Mouse (Mus musculus): Measurements from ENCODE around the gene Speg. TPM values are rescaled to one million over a fixed set of nuclear protein-coding genes. Genes with fewer than 3 reads are reported as not detected.

Gene Speg
- total RNA-seq, 4 experiments from 2014 or later = 177 to 190 (median 187) TPM

DNA sequence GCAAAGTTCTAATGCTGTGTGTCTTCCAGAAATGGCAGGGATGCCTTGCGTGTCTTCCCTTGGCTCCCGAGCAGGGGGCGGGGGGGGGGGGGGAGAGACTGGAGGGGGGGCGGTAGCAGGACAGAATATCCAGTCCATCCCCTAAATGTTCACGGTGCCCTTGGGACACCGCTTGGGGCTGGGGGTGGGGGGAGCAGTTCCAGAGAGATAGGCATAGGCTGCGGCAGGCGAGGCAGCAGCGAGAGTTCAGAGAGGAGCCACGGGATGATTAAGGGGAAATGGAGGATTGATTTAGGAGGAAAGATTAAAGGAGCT lies 82.6 kb downstream of the Speg start:
- DNase-seq (ENCODE audit: low spot score in 2 of 2) = no peak

DNA sequence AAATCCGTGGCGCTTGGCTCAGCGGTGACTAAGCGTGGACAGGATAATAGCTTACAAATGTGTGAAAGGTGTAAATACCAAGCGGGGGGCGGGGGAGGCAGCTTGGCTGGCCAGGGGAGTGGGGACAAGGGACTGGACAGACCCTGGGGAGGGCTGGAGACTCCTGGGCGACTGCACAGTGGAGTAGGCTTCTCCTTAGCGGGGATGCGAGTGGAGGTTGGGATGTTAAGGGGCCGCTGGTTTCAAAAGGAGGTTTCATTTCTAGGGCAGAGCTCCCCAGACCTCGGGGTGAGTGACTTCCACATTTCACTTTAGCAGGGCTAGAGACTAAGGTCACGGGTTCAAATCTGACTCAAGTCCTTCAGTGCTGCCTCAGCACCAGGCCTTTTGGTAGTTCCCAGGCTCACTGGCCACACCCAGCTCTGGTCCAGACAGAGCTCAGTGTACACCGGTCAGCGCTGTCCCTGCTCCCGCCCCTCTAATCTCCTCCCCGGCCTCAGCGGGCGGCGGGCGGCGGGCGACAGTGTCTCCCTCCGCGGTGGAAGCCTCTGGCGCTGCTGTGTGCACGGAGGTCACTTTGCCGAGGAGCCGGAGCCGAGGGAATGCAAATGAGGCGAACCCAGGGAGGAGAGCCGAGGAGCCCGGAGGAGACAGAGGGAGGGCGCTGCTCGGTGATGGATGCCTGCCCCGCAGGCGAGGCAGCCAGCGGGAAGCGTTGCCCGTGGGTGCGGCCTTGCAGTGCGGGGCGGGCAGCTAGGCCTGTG lies 83.1 kb downstream of the Speg start:
- no peak for DNase-seq (ENCODE audit: low spot score in 2 of 2)

DNA sequence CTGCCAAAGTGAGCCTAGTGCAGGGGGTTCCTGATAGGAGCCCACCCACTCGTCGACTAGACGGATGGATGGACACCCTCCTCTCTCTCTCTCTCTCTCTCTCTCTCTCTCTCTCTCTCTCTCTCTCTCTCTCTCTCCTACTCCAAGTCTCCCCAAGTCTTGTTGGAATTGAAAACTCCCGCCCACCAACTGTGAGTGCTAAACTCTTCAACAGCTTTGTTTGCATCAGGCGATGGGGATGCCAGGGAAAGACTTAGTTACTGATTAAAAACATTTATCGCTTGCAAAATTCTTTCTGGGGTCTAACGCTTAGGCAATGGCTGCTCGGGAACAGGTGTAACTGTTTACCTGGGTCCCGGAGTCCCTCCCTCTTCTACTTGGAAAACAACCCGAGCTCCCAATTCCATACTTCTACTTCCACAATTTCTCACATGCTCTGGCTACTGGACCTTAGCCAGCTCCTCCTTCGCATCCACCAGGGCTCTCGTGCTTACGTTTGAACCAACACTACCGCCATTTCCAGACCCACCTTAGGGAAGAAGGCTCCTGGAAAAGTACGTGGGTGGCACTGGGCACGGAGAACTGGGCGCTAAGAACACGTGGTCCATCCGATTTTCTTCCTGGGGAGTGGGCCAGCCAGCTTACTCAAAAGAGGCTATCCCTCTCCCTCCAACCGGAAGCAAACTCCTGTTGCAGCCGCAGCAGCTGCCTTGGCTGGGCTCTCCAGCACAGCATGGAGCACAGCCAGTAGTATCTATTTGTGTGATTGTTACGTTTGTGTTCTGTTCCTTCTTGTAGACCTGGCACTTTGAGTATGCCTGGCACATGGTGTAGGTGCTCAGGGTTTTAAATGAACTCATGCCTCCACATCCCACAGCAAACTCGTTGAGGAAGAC lies 83.9 kb downstream of the Speg start:
- peak in 1 of 2 experiments; percentile 71 for DNase-seq (ENCODE audit: low spot score in 2 of 2)

DNA sequence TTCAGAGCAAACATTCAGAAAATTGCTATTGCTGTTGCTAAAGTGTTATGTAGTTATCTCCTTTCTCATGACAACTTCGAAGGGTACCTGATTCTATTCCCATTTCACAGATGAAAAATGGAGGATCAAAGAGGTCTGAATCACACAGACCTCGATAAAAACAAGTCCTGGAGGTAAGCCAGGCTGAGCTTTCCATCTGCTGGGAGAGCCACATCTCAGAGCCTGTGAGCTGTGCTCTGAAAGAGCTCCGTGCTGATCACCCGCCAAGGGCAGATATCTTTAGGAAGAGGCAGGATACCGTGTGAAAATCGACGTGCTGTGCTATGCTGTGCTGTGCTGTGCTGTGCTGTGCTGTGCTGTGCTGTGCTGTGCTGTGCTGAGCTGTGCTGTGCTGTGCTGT lies 85.2 kb downstream of the Speg start:
- no peak for DNase-seq (ENCODE audit: low spot score in 2 of 2)

DNA sequence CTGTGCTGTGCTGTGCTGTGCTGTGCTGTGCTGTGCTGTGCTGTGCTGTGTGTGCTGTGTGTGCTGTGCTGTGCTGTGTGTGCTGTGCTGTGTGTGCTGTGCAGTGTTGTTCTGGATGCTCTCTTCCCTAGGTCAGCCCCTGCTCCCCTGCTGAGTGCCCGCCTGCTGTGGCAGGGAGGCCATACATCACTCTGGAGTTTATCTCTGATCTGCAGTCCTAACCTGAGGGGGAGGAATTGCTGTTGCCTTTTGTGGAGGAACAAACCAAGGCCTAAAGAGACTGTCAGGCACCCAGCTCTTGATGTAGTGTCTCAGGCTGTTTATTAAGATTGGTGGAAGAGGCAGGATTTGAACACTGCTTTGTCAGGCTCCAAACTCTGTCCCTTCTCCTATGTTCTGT lies 87.5 kb downstream of the Speg start:
- no peak for DNase-seq (ENCODE audit: low spot score in 2 of 2)

DNA sequence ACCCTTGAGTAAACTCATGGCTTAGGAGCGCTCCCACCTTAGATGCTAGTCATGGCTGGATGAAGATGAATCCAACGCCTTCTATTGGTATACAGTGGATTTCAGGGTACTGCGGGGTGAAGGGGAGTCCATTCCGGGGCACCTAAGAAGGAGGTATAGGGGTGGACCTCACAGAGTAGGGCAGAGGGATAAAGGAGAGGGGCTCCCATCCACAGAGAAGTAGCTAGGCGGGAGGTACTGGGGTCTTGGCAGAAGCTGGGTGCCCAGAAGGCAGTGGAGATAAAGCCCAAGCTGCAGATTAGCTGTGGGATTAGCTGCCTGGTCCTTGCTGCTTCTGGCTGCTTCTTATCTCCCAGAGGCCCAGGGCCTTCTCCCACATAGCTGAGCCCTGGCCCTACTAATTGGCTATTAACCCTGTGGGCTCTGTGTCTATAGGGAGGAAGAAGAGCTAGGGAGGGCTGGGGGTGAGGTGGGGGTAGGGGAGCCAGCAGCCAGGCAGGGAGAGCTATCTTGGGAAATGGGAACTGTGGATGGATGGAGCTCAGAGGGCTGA lies 88.6 kb downstream of the Speg start:
- DNase-seq (ENCODE audit: low spot score in 2 of 2) = no peak

DNA sequence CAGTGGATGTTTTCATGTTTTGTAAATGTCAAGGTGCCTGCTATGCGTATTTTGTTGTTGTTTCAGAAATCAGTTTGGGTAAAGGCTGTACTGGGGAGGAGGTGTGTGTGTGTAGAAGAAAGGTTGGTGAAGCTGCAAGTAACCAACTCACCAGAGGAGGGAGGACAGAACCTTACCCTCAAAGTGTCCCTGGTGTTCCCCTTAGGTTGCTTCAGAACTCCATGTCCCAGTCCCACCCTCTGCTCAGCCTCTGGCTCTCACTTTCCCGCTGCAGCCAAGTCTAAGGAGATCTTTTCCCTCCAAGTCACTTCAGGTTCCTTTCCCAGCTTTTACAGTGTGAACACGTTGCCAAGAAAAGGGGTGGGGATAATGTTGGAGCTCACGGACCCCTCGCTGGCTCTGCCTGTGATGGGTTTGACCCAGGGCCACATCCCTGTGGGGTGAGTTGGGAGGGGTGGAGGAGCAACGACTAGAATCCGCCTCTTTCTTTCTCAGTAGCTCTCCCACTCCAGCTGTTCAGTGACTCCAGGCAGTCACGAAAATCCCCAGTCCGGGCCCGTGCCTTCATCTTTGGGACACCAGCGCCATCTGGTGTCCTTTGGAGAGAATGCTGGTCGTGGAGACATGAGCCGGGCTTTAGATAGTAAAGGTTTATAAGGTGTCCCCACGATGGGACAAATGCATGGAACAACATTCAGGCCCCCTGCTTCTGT lies 92.3 kb downstream of the Speg start:
- DNase-seq (ENCODE audit: low spot score in 2 of 2) = peak; percentile 52 to 83

DNA sequence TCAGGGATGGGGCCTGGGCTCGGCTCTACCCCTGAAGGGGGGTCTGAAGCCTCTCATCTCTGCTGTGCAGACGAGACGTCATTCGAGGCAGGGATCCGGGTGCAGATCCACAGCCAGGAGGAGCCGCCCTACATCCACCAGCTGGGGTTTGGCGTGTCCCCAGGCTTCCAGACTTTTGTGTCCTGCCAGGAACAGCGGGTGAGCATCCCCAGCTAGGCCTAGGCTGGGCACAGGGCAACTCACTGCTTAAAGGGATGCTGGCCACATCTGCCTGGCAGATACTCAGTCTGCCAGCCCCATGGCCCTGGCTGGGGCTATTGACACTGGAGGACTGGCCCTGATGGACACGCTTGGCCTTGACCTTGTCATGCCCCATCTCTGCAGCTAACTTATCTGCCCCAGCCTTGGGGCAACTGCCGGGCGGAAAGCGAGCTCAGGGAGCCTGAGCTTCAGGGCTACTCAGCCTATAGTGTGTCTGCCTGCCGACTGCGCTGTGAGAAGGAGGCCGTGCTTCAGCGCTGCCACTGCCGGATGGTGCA lies 94.3 kb downstream of the Speg start:
- DNase-seq (ENCODE audit: low spot score in 2 of 2) = no peak

DNA sequence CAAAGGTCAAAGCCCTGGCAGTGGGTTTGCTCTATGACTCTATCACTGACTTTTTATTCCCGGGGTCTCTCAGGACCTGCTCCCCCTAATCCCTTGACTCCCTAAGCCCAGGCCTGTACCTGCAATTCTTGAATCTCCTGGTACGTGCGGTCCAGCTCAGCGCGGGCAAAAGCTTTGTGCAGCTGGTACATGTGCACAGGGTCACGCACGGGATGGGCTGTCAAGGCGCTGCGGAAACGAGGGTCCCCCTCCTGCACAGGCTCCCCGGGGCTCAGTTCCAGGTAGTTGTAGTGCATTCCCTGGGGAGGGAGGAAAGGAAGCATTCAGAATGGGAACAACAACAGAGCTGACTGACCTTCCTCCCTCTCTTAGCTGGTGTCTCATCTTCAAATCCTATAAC lies 101.3 kb downstream of the Speg start:
- DNase-seq (ENCODE audit: low spot score in 2 of 2) = no peak

DNA sequence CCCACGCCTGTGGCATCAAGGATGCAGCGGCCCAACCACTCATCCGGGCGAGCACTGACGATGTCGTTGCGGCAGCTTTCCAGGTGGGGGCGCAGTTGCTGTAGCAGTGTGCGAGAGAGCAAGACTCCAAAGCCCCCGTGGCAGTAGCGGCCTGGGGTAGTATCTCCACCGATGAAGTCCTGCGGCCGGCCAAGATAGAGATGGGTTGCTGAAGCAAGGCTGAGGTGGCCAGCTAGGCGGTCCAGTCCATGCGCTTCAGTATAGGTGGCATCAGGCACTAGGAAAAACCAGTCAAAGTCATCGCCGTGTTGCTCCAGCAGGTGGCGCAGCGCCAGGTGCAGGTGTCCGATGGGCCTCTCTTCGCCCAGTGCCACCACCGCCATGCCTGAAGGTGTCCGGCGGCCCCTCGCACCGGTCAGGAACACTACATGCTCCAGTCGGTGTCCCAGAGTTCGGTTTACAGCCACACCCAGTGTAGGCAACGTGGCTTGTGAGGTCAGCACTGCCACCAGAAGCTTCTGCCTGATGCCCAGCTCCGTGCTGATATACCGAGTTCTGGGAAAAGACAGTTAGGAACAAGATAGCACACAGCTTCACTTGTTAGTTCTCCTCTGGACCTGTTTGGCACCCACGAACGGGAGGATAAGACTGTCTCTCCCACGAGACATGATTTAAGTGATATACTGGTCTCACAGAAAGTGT lies 102.3 kb downstream of the Speg start:
- DNase-seq (ENCODE audit: low spot score in 2 of 2) = peak; percentile 71 to 88

DNA sequence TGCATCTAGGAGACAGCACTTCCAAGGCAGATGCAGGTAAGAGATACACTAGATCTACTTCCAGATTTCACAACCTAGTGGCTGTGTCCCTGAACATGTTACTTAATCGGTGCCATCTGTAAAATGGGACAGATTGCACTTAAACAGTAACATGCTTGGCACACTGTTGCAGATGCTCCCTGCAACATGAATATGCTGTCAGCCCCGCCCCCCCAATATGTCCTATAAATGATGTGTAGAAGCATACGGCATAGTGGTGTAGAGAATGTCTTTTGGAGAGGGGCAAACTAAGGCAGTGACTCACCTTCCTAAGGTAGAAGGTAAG lies 102.8 kb downstream of the Speg start:
- DNase-seq (ENCODE audit: low spot score in 2 of 2) = no peak

DNA sequence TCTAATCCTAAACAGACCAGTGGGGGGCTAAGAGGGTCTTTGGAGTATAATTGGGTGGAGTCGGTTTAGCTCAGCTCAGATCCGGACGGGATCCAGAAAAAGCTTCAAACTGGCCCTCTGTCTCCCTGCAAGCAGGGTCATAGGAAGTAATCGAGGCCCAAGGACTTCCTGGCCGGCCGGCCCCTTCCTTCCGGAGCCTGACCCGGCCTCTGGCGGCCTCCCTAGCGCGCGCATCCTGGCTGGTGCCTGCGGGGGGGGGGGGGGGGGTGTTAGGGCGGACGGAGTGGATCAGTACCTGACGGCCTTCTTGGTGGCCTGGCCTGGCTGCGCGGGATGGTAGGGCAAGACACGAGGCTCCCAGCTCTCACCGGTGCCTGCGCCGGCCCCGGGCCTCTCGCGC lies 103.4 kb downstream of the Speg start:
- no peak for DNase-seq (ENCODE audit: low spot score in 2 of 2)

DNA sequence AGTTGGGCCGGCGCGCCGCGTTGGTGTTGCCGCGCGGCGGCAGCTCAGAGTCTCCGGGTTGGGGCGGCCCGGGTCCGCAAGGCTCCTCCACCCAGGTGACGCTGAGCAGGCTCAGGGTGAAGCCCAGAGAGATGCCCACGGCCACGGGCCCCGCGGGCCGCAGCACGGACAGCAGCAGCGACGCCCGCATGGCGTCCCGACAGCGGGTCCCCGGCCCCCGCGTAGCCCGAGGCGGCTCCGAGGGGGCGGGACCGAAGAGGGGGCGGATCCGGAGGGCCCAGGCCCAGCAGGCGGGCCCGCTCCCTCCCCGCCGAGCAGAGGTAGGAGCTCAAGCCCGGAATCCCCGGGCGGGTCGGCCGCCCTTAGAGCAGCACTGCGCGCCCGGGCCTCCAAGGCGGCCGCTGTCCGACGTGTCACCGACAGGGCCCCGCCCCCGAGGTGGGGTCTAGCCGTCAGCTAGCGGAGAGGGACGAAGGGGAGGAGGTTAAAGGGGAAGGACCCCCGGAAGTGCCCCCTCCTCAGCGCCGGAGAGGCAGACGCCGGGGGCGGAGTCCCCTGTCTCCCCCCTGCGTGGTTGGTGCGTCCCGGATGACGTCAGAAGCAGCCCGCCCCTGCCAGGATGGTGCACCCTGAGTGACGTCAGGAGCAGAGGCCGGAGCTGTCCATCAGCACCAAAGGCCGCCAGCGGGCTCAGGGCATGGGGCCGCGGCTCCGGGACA lies 104.0 kb downstream of the Speg start, which contains the start of the genes Chpf and Tmem198:
TSS of gene Chpf (minus strand) at position 392 of the 719 bp plus-strand sequence.
TSS of gene Tmem198 (plus strand) at position 617 of the 719 bp plus-strand sequence.
- DNase-seq (ENCODE audit: low spot score in 2 of 2) = peak; percentile 95 to 97

DNA sequence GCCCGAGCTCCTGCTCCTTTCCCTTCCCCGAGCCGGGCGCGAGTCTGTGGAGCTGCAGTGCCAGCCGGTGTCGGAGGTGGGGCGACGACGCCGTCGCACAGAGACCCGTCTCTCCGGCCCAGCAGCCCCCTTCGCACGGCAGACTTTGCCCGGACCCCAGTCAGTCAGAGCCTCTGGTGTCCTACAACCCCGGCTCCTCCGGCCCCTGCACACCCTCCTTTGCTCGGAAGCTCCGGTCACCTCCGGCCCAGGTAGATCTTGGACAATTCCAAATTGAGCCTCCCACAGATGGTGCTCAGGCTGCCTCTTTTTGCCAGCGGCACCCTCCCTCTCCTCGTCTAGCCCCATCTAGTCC lies 104.5 kb downstream of the Speg start:
- no peak for DNase-seq (ENCODE audit: low spot score in 2 of 2)

DNA sequence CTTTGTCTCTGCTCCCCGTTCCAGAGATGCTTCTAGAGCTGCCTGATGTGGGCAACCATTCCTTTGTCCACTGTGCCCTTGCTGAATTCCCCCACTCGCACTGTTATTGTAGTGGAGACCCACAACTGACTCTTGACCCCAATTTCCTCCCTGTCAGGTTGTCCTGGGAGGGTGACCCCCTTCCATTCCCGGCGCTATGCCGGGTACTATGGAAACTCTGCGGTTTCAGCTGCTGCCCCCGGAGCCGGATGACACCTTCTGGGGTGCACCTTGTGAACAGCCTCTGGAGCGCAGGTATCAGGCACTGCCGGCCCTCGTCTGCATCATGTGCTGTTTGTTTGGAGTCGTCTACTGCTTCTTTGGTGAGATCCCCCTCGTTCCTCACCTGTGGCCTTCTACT lies 104.9 kb downstream of the Speg start:
- DNase-seq (ENCODE audit: low spot score in 2 of 2) = peak in 1 of 2 experiments; percentile 26

DNA sequence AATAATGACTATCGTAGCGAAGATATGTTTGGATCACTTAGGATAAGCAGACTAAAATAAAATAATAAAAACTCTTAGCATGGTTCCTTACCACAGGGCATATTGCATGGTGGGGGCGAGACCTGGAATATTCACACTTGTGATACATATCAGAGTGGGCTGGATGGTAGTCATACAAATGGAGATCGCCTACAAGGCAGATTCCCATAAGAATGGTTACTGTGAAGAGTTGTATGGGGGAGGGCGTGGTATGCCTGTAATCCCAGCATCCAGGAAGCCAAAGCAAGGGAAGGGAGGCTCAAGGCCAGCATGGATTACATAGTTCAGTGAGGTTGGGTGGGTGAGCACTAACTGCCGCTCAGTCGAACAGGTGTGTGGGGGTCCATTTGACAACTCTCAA lies 105.6 kb downstream of the Speg start:
- peak in 1 of 2 experiments; percentile 64 for DNase-seq (ENCODE audit: low spot score in 2 of 2)

All from left cerebral cortex, adult 8-10 months (tissue).